Mouse (Mus musculus) CH12.LX (cell line): ENCODE data around the gene Gm10972. TPM values are rescaled to one million over a fixed set of nuclear protein-coding genes. Genes with fewer than 3 reads are reported as not detected.

Experiments
- DNase-seq: peaks from one replicate; pipeline ENCODE4 v3.0.0-alpha.2; 2013; ENCODE audit errors: extremely low read depth
- H3K27ac ChIP-seq: 2 replicates; pipeline ENCODE4 v1.5.1; 2012; ENCODE audit warnings: low read depth, mild to moderate bottlenecking, control low read depth, moderate library complexity; ENCODE audit not compliant: insufficient read depth
- H3K27me3 ChIP-seq: replicated peaks from 2 replicates; pipeline ENCODE3; 2012; ENCODE audit warnings: inconsistent platforms
- H3K36me3 ChIP-seq, 2 experiments: replicated peaks in 1 of 2; 2 replicates each; pipeline versions ENCODE3 to v1.6.1; 2012; ENCODE audit warnings: inconsistent platforms in 1 of 2, low read length in 1 of 2, mild to moderate bottlenecking in 1 of 2, mixed read lengths in 1 of 2, moderate library complexity in 1 of 2; ENCODE audit not compliant: control insufficient read depth in 1 of 2, insufficient read depth in 1 of 2
- H3K4me1 ChIP-seq, 2 experiments: 2 replicates each; pipeline ENCODE4 v1.6.1; 2012; ENCODE audit warnings: inconsistent platforms in 1 of 2, moderate library complexity in 1 of 2; ENCODE audit not compliant: insufficient read depth in 2 of 2, control insufficient read depth in 1 of 2
- H3K4me2 ChIP-seq: 2 replicates; pipeline ENCODE4 v1.6.1; 2012; ENCODE audit warnings: low read depth, mild to moderate bottlenecking, control low read depth; ENCODE audit not compliant: poor library complexity, insufficient read depth, severe bottlenecking
- H3K4me3 ChIP-seq, 3 experiments: fragments of 150-350 bp in 1 of 3; sonication (generic) in 1 of 3; replicated peaks in 1 of 3; 2 replicates each; pipeline versions ENCODE3 to v1.5.1; 2011 to 2012; ENCODE audit warnings: low read depth in 2 of 3, low read length in 2 of 3, mild to moderate bottlenecking in 2 of 3, moderate library complexity in 2 of 3, control low read depth in 1 of 3, improper control_type of control experiment in 1 of 3, inconsistent platforms in 1 of 3, mixed read lengths in 1 of 3; ENCODE audit not compliant: poor library complexity in 1 of 3
- H3K79me2 ChIP-seq: replicated peaks from 2 replicates; pipeline ENCODE4 v1.6.1; 2012; ENCODE audit warnings: mild to moderate bottlenecking, moderate library complexity; ENCODE audit not compliant: control insufficient read depth, poor library complexity, insufficient read depth, severe bottlenecking; ENCODE audit errors: extremely low read depth
- H3K9ac ChIP-seq: 2 replicates; pipeline ENCODE4 v1.6.1; 2012; ENCODE audit warnings: low read depth, mild to moderate bottlenecking, control low read depth, moderate library complexity; ENCODE audit not compliant: insufficient read depth
- H3K9me3 ChIP-seq: replicated peaks from 2 replicates; pipeline ENCODE3; 2012; ENCODE audit warnings: low read length, inconsistent platforms, mixed read lengths
- BHLHE40 ChIP-seq: IDR thresholded peaks from 2 replicates; pipeline ENCODE4 v1.6.1; 2011; ENCODE audit warnings: mild to moderate bottlenecking, low read depth, low read length, improper control_type of control experiment
- CHD1 ChIP-seq: IDR thresholded peaks from 2 replicates; pipeline ENCODE4 v1.6.1; 2012; ENCODE audit warnings: low read depth, low read length, improper control_type of control experiment, inconsistent platforms
- CHD2 ChIP-seq: IDR thresholded peaks from 2 replicates; pipeline ENCODE4 v1.6.1; 2011; ENCODE audit warnings: low read length, improper control_type of control experiment
- CTCF ChIP-seq, 2 experiments: IDR thresholded peaks in 1 of 2; conservative IDR thresholded peaks in 1 of 2; 2 replicates each; pipeline ENCODE4 v1.5.1; 2011 to 2012; ENCODE audit warnings: low read depth in 2 of 2, low read length in 2 of 2, improper control_type of control experiment in 1 of 2, inconsistent platforms in 1 of 2, mild to moderate bottlenecking in 1 of 2, moderate library complexity in 1 of 2
- E2F4 ChIP-seq: IDR thresholded peaks from 2 replicates; pipeline ENCODE4 v1.6.1; 2011; ENCODE audit warnings: low read depth, low read length, improper control_type of control experiment; ENCODE audit not compliant: insufficient replicate concordance
- EP300 ChIP-seq: IDR thresholded peaks from 2 replicates; pipeline ENCODE4 v1.6.1; 2011; ENCODE audit warnings: low read length, improper control_type of control experiment
- GABPA ChIP-seq: IDR thresholded peaks from 2 replicates; pipeline ENCODE4 v1.6.1; 2012; ENCODE audit warnings: low read depth, low read length, improper control_type of control experiment, inconsistent platforms; ENCODE audit not compliant: insufficient replicate concordance
- HCFC1 ChIP-seq: IDR thresholded peaks from 2 replicates; pipeline ENCODE4 v1.6.1; 2012; ENCODE audit warnings: low read depth, mild to moderate bottlenecking, inconsistent platforms, low read length, improper control_type of control experiment
- IRF4 ChIP-seq: IDR thresholded peaks from 2 replicates; pipeline ENCODE4 v1.6.1; 2014; ENCODE audit warnings: low read depth, mild to moderate bottlenecking, inconsistent platforms, low read length, improper control_type of control experiment
- JUND ChIP-seq: conservative IDR thresholded peaks from 2 replicates; pipeline ENCODE4 v1.6.1; 2011; ENCODE audit warnings: low read depth, low read length, improper control_type of control experiment
- KAT2A ChIP-seq: IDR thresholded peaks from 2 replicates; pipeline ENCODE4 v1.6.1; 2012; ENCODE audit warnings: low read length, improper control_type of control experiment, inconsistent platforms; ENCODE audit not compliant: insufficient replicate concordance
- MAFK ChIP-seq: IDR thresholded peaks from 2 replicates; pipeline ENCODE4 v1.6.1; 2011; ENCODE audit warnings: low read length, improper control_type of control experiment; ENCODE audit not compliant: insufficient replicate concordance
- MAX ChIP-seq: IDR thresholded peaks from 2 replicates; pipeline ENCODE4 v1.6.1; 2011; ENCODE audit warnings: low read length, improper control_type of control experiment
- MAZ ChIP-seq: IDR thresholded peaks from 2 replicates; pipeline ENCODE4 v1.6.1; 2012; ENCODE audit warnings: low read depth, mild to moderate bottlenecking, inconsistent platforms, low read length, improper control_type of control experiment, moderate library complexity
- MEF2A ChIP-seq: IDR thresholded peaks from 2 replicates; pipeline ENCODE4 v1.6.1; 2014; ENCODE audit warnings: low read depth, mild to moderate bottlenecking, inconsistent platforms, low read length, improper control_type of control experiment, borderline replicate concordance
- MXI1 ChIP-seq: IDR thresholded peaks from 2 replicates; pipeline ENCODE4 v1.6.1; 2011; ENCODE audit warnings: mild to moderate bottlenecking, low read depth, low read length, improper control_type of control experiment
- MYC ChIP-seq: IDR thresholded peaks from 2 replicates; pipeline ENCODE4 v1.6.1; 2011; ENCODE audit warnings: low read depth, mild to moderate bottlenecking, improper control_type of control experiment, low read length
- NELFE ChIP-seq: IDR thresholded peaks from 2 replicates; pipeline ENCODE4 v1.6.1; 2011; ENCODE audit warnings: low read depth, low read length, improper control_type of control experiment
- POLR2A ChIP-seq: IDR thresholded peaks from 2 replicates; pipeline ENCODE4 v1.6.1; 2011; ENCODE audit warnings: low read depth, mild to moderate bottlenecking, improper control_type of control experiment, low read length
- RAD21 ChIP-seq: IDR thresholded peaks from 2 replicates; pipeline ENCODE4 v1.6.1; 2011; ENCODE audit warnings: low read depth, mild to moderate bottlenecking, low read length, improper control_type of control experiment, moderate library complexity
- RCOR1 ChIP-seq: conservative IDR thresholded peaks from 2 replicates; pipeline ENCODE4 v1.6.1; 2012; ENCODE audit warnings: low read depth, mild to moderate bottlenecking, inconsistent platforms, low read length, improper control_type of control experiment
- SIN3A ChIP-seq: IDR thresholded peaks from 2 replicates; pipeline ENCODE4 v1.6.1; 2012; ENCODE audit warnings: low read length, improper control_type of control experiment, inconsistent platforms
- SMC3 ChIP-seq: IDR thresholded peaks from 2 replicates; pipeline ENCODE4 v1.6.1; 2011; ENCODE audit warnings: low read depth, low read length, improper control_type of control experiment
- TBP ChIP-seq: conservative IDR thresholded peaks from 2 replicates; pipeline ENCODE4 v1.6.1; 2011; ENCODE audit warnings: low read depth, low read length, improper control_type of control experiment
- TCF12 ChIP-seq: IDR thresholded peaks from 2 replicates; pipeline ENCODE4 v1.6.1; 2014; ENCODE audit warnings: low read depth, mild to moderate bottlenecking, inconsistent platforms, low read length, improper control_type of control experiment
- UBTF ChIP-seq: IDR thresholded peaks from 2 replicates; pipeline ENCODE4 v1.6.1; 2012; ENCODE audit warnings: low read depth, mild to moderate bottlenecking, inconsistent platforms, low read length, improper control_type of control experiment, moderate library complexity
- ZC3H11A ChIP-seq: IDR thresholded peaks from 2 replicates; pipeline ENCODE4 v1.6.1; 2012; ENCODE audit warnings: low read depth, mild to moderate bottlenecking, inconsistent platforms, low read length, improper control_type of control experiment
- dilution Hi-C: fragments of 300-500 bp; cut with MboI; formaldehyde crosslinking; loops from 2 replicates; pipeline ENCODE4 v1.14.3; 2020; ENCODE audit warnings: low sequenced_read_pairs; ENCODE audit not compliant: extremely low pct_unique_long_range_greater_than_20kb, extremely low pct_ligation_motif_present
- in situ Hi-C: fragments of 300-500 bp; cut with MboI; formaldehyde crosslinking; loops from 3 replicates; pipeline ENCODE4 v1.14.3; 2019; ENCODE audit warnings: low sequenced_read_pairs, low pct_ligation_motif_present, low pct_unique_long_range_greater_than_20kb, mixed read lengths
- polyA plus RNA-seq: library from polyadenylated mRNA; unstranded; fragments of >175 nt; gene quantifications from 2 replicates; pipeline ENCODE4 v1.2.1, GENCODE M21; 2012; ENCODE audit warnings: low read depth; ENCODE audit not compliant: insufficient read length
- total RNA-seq, 2 experiments: library from RNA; depleted of rRNA; stranded (reverse); fragments of 300-350 nt in 1 of 2; fragments of >200 nt in 1 of 2; gene quantifications; 2 replicates each; pipeline ENCODE4 v1.2.3; 2012 to 2014

The Gm10972 gene
- total and polyA plus RNA-seq, 3 experiments = not detected

DNA sequence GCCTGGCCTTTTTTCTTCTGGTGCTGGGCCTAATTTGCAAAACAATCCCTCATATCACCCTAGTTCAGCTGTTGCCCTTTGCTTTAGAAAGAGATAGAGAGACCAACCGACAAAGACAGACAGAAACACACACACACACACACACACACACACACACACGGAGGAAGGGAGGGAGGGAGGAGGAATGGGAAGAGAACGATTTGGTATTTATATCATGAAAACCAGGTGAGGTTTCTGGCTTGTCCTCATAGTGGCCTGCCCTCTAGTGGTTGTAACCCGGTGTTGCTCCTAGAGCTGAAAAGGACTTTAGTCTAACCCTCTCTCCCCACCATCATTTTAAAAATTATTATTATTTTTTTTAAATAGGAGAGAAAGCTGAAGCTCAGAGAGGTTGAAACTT is 41.0 kb upstream of the Gm10972 start:
- peak overlapping the region; percentile 86; the same call in 1 of the 2 replicates for H3K4me2 ChIP-seq
- no peaks in the 10 kb centered on the region for H3K27me3 ChIP-seq
- in situ Hi-C loops = loop anchor here (25.0 kb wide), 1 partner anchor 140 kb away; no protein-coding TSS in a partner anchor
- no peaks in the 10 kb centered on the region for H3K79me2 ChIP-seq
- peaks cover 0 to 9% of the 10 kb centered on the region in 2 experiments; a peak in 2 of 4 replicates for H3K4me1 ChIP-seq
- no peaks in the 10 kb centered on the region for H3K36me3 ChIP-seq
- H3K9ac ChIP-seq = no peak overlapping the region; the same call in 1 of the 2 replicates
- TF ChIP-seq KAT2A = 0 out of 2 replicates have a peak, but pooled peaks have one; percentile 29
- peak; percentile 72 for TF ChIP-seq RAD21
- peak; percentile 82 for TF ChIP-seq SMC3
- peak; percentile 23; the same call in 1 of the 2 replicates for TF ChIP-seq ZC3H11A
- TF ChIP-seq NELFE = peak; percentile 37; the same call in 1 of the 2 replicates
- TF ChIP-seq JUND = no peak
- peak; percentile 60 to 86; a peak in 3 of 4 replicates for TF ChIP-seq CTCF (conservative IDR thresholded peaks at IDR 0.05 in 1 of 2, IDR thresholded peaks at IDR 0.05 in 1 of 2; ENCODE audit: low read depth in 2 of 2, low read length in 2 of 2)
- TF ChIP-seq E2F4 = no peak
- peak; percentile 32; the same call in 1 of the 2 replicates for TF ChIP-seq TCF12
- no peak for TF ChIP-seq UBTF
- 0 out of 2 replicates have a peak, but pooled peaks have one; percentile 48 for TF ChIP-seq MEF2A
- TF ChIP-seq GABPA = no peak
- 0 out of 2 replicates have a peak, but pooled peaks have one; percentile 13 for TF ChIP-seq MAX
- TF ChIP-seq IRF4 = peak; percentile 33; the same call in 1 of the 2 replicates
- TF ChIP-seq MAZ = peak; percentile 83
- TF ChIP-seq MXI1 = 0 out of 2 replicates have a peak, but pooled peaks have one; percentile 34
- dilution Hi-C loops = no loop called here
- H3K27ac ChIP-seq = no peak overlapping the region
- H3K9me3 ChIP-seq = no peaks in the 10 kb centered on the region
- peak; percentile 65 for DNase-seq
- no peak overlapping the region for H3K4me3 ChIP-seq

DNA sequence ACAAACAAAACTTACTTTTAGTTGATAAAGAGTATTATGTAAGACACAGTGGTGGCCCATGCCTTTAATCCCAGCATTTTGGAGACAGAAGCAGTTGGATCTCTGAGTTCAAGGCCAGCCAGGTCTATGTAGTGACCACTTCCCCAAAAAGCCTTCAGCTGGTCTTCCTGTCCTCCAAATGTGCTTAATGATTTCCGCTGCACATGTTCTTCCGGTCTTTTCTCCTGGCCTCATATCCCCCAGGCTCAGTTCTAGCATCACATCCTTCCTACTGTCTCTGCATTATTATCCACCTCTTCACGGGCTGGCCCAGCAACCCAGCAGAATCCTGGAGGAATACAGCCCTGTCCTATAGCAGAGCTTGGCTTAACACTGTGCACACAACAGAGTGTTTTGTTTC is 33.3 kb upstream of the Gm10972 start:
- no peaks in the 10 kb centered on the region for H3K9me3 ChIP-seq
- H3K4me2 ChIP-seq = no peak overlapping the region
- no peak overlapping the region for H3K27ac ChIP-seq
- in situ Hi-C loops = loop anchor here (25.0 kb wide), 1 partner anchor 147 kb away; no protein-coding TSS in a partner anchor
- TF ChIP-seq MXI1 = no peak
- TF ChIP-seq CHD1 = no peak
- no peak for TF ChIP-seq MAX
- no peak for TF ChIP-seq CTCF (conservative IDR thresholded peaks at IDR 0.05 in 1 of 2, IDR thresholded peaks at IDR 0.05 in 1 of 2; ENCODE audit: low read depth in 2 of 2, low read length in 2 of 2)
- TF ChIP-seq BHLHE40 = no peak
- TF ChIP-seq MYC = no peak
- TF ChIP-seq MAFK = no peak
- no peak for TF ChIP-seq EP300
- no peak for TF ChIP-seq TBP
- TF ChIP-seq RCOR1 = no peak
- no peak for TF ChIP-seq SIN3A
- no peak for TF ChIP-seq ZC3H11A
- no peak for TF ChIP-seq CHD2
- no peak for TF ChIP-seq POLR2A
- TF ChIP-seq HCFC1 = no peak
- no peak for TF ChIP-seq GABPA
- H3K4me1 ChIP-seq = peaks cover 24 to 50% of the 10 kb centered on the region in 2 experiments
- H3K9ac ChIP-seq = no peak overlapping the region
- dilution Hi-C loops = no loop called here
- no peak overlapping the region for H3K4me3 ChIP-seq
- H3K27me3 ChIP-seq = no peaks in the 10 kb centered on the region
- peaks cover 0 to under 1% of the 10 kb centered on the region in 2 experiments for H3K36me3 ChIP-seq
- DNase-seq = no peak
- H3K79me2 ChIP-seq = no peaks in the 10 kb centered on the region
